In the genomic region with DNA sequence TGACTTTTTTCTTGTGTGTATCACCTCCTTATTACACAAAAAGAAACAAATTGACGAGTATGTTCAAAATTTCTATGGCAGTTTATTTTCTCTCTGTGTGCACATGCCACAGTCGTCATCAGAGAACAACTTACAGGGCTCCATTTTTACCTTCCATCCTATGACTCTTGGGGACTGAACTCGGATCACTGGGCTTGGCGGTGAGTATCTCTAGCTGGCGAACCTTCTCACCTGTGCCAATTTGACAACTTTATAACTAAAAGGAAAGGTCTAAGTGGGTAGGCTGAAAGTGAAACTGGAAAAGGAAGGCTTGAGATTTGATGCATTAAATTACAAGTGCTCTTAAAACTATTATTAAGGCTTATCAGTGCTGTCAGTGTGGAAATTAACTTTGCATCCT, we compare ENCODE assay signal across 27 mouse cellular contexts. TPM values are rescaled to one million over a fixed set of nuclear protein-coding genes. Genes with fewer than 3 reads are reported as not detected.
A peak's percentile ranks its signal among the peaks of the same experiment; 100 is the strongest.
DNase-seq lines count a peak whose midpoint lies in the region; ATAC-seq and TF ChIP-seq lines count a peak whose summit lies in the region.
"Had no signal": no experiment of that assay in that cellular context is flagged by ENCODE, and none has a peak within 500 bp of the region (broad histone marks: within the 10 kb centered on the region; RNA-seq: fewer than 3 reads in every experiment).

No protein-coding gene starts in this region.

- intact Hi-C loops in heart, postnatal 25 days (cut with DNase I): no loop called here

- DNase-seq in heart, adult 11 months: peak; percentile 64
- DNase-seq in heart, adult 9 months (ENCODE audit: low spot score in 2 of 2): no peak
- DNase-seq in heart, embryonic 10.5 days (ENCODE audit: low spot score): peak; percentile 17
- no peak for DNase-seq in heart, postnatal 25 days (ENCODE audit: low spot score)
- DNase-seq in embryonic facial prominence, embryonic 10.5 days (ENCODE audit: low spot score): no peak
- DNase-seq: adrenal gland, adult 8-10 months; adrenal gland, postnatal 14 days; adrenal gland, postnatal 36 days; B cell, adult 2 months; cerebellum, adult 11 months; cerebellum, adult 18-20 months; cerebellum, adult 8-10 months; cerebellum, adult 9-11 months; cerebellum, postnatal 14 days; cerebellum, postnatal 36 days; embryo, embryonic 11 days had no signal

- 84% methylated on average over 5 of the region's 5 CpGs for WGBS in heart, embryonic 10.5 days
- 75% methylated on average over 5 of the region's 5 CpGs for WGBS in intestine, embryonic 15.5 days
- 47% methylated on average over 5 of the region's 5 CpGs for WGBS in intestine, postnatal 0 days
- WGBS in embryonic facial prominence, embryonic 10.5 days: 91% methylated on average over 5 of the region's 5 CpGs

- H3K4me1 ChIP-seq in heart, embryonic 10.5 days: peaks cover 6% of the 10 kb centered on the region
- peaks cover 16% of the 10 kb centered on the region; the same call in 1 of the 2 replicates for H3K4me1 ChIP-seq in intestine, embryonic 15.5 days (replicated peaks)
- peaks cover 3% of the 10 kb centered on the region for H3K4me1 ChIP-seq in intestine, postnatal 0 days (replicated peaks; ENCODE audit: control insufficient read depth, insufficient read depth, low read length)
- no peaks in the 10 kb centered on the region for H3K4me1 ChIP-seq in embryonic facial prominence, embryonic 10.5 days
- H3K4me1 ChIP-seq: embryonic facial prominence, embryonic 12.5 days; forebrain, embryonic 13.5 days; forebrain, embryonic 15.5 days had no signal

- ATAC-seq in intestine, embryonic 15.5 days: peak; percentile 25; the same call in 1 of the 2 replicates
- peak; percentile 53 for ATAC-seq in intestine, postnatal 0 days
- ATAC-seq in cerebellum, adult (ENCODE audit: insufficient number of reproducible peaks, low FRiP score, low TSS enrichment): no peak
- ATAC-seq: activated CD4-positive, CD25-positive, alpha-beta regulatory T cell, adult 4 months; CD4-positive, CD25-positive, alpha-beta regulatory T cell, adult 4 months; forebrain, embryonic 13.5 days; forebrain, embryonic 15.5 days; Patski had no signal

- H3K9ac ChIP-seq in intestine, embryonic 15.5 days: no peak overlapping the region
- no peak overlapping the region for H3K9ac ChIP-seq in intestine, postnatal 0 days (ENCODE audit: low read depth, low read length)
- H3K9ac ChIP-seq: embryonic facial prominence, embryonic 12.5 days; forebrain, embryonic 13.5 days; forebrain, embryonic 15.5 days had no signal

- H3K36me3 ChIP-seq in heart, embryonic 10.5 days: 0 out of 2 replicates have a peak, but pooled peaks cover 2% of the 10 kb centered on the region
- no peaks in the 10 kb centered on the region for H3K36me3 ChIP-seq in intestine, embryonic 15.5 days
- no peaks in the 10 kb centered on the region for H3K36me3 ChIP-seq in intestine, postnatal 0 days (ENCODE audit: control insufficient read depth, insufficient read depth)
- H3K36me3 ChIP-seq in embryonic facial prominence, embryonic 10.5 days (replicated peaks): no peaks in the 10 kb centered on the region
- H3K36me3 ChIP-seq: embryonic facial prominence, embryonic 12.5 days; forebrain, embryonic 15.5 days; G1E had no signal

- no peak overlapping the region for H3K27ac ChIP-seq in heart, embryonic 10.5 days
- H3K27ac ChIP-seq in intestine, embryonic 15.5 days: 0 out of 2 replicates have a peak overlapping the region, but pooled peaks have one; percentile 13
- peak overlapping the region; percentile 17; the same call in 1 of the 2 replicates for H3K27ac ChIP-seq in intestine, postnatal 0 days (ENCODE audit: low read depth, low read length)
- H3K27ac ChIP-seq in embryonic facial prominence, embryonic 10.5 days (replicated peaks): no peak overlapping the region
- H3K27ac ChIP-seq: embryonic facial prominence, embryonic 12.5 days; forebrain, embryonic 13.5 days; forebrain, embryonic 15.5 days had no signal

- no peak for TF ChIP-seq CTCF in intestine, postnatal 0 days (IDR thresholded peaks at IDR 0.05; ENCODE audit: low read depth)

- peak overlapping the region; percentile 30; the same call in 1 of the 2 replicates for H3K4me2 ChIP-seq in intestine, embryonic 15.5 days (replicated peaks)
- H3K4me2 ChIP-seq in intestine, postnatal 0 days (replicated peaks; ENCODE audit: low read depth): peak overlapping the region; percentile 48
- H3K4me2 ChIP-seq: embryonic facial prominence, embryonic 12.5 days; forebrain, embryonic 13.5 days; forebrain, embryonic 15.5 days had no signal

- no peaks in the 10 kb centered on the region for H3K9me3 ChIP-seq in heart, embryonic 10.5 days
- H3K9me3 ChIP-seq in intestine, embryonic 15.5 days: no peaks in the 10 kb centered on the region
- H3K9me3 ChIP-seq in intestine, postnatal 0 days (ENCODE audit: control insufficient read depth): no peaks in the 10 kb centered on the region
- H3K9me3 ChIP-seq in embryonic facial prominence, embryonic 10.5 days: no peaks in the 10 kb centered on the region
- H3K9me3 ChIP-seq: embryonic facial prominence, embryonic 12.5 days; forebrain, embryonic 13.5 days; forebrain, embryonic 15.5 days had no signal

- H3K27me3 ChIP-seq in heart, embryonic 10.5 days (ENCODE audit: insufficient read depth, poor library complexity, severe bottlenecking): no peaks in the 10 kb centered on the region
- H3K27me3 ChIP-seq in intestine, embryonic 15.5 days (replicated peaks): no peaks in the 10 kb centered on the region
- H3K27me3 ChIP-seq in intestine, postnatal 0 days (replicated peaks; ENCODE audit: control insufficient read depth, insufficient read depth, low read length): no peaks in the 10 kb centered on the region
- no peaks in the 10 kb centered on the region for H3K27me3 ChIP-seq in embryonic facial prominence, embryonic 10.5 days (replicated peaks; ENCODE audit: low read depth, poor library complexity, severe bottlenecking)
- H3K27me3 ChIP-seq: CH12.LX; embryonic facial prominence, embryonic 12.5 days; forebrain, embryonic 13.5 days; forebrain, embryonic 15.5 days; Patski had no signal

- H3K4me3 ChIP-seq in heart, embryonic 10.5 days: no peak overlapping the region
- no peak overlapping the region for H3K4me3 ChIP-seq in intestine, embryonic 15.5 days (replicated peaks)
- H3K4me3 ChIP-seq in intestine, postnatal 0 days (ENCODE audit: low read depth, low read length): peak overlapping the region; percentile 14; the same call in 1 of the 2 replicates
- H3K4me3 ChIP-seq in embryonic facial prominence, embryonic 10.5 days: no peak overlapping the region
- H3K4me3 ChIP-seq: embryonic facial prominence, embryonic 12.5 days; forebrain, embryonic 13.5 days; forebrain, embryonic 15.5 days had no signal

RNA-seq across cellular contexts. Expression of a gene that starts 22.1 kb away (rescaled TPM):
- polyA plus RNA-seq in heart, embryonic 10.5 days (2016; fragmentation: Nextera tagmentation; extraction: Ambion mirVana): 7.3 and 7.5 TPM in 2 replicates
- total RNA-seq in heart, postnatal 25 days (2021): 10 to 100 TPM; 54.3 to 54.9 TPM
- 19.5 and 20.8 TPM in 2 replicates for polyA plus RNA-seq in intestine, embryonic 15.5 days (2015; fragmentation: Nextera tagmentation; extraction: Ambion mirVana)
- polyA plus RNA-seq in intestine, postnatal 0 days (2015; fragmentation: Nextera tagmentation; extraction: Ambion mirVana): 17.6 and 18.6 TPM in 2 replicates
- polyA plus RNA-seq in embryonic facial prominence, embryonic 10.5 days (2016; fragmentation: Nextera tagmentation; extraction: Ambion mirVana): 1.3 and 2.0 TPM in 2 replicates
- polyA plus RNA-seq: CD4-positive, CD25-positive, alpha-beta regulatory T cell, adult 4 months; G1E had no signal

Comparison
In these comparisons a context has a peak if more than half of its experiments do, and no peak if none do; other contexts are left out.
1. DNase-seq: peak in heart, adult 11 months (single experiment) and heart, embryonic 10.5 days (single experiment); none in heart, adult 9 months (0 of 2), heart, postnatal 25 days (single experiment) and embryonic facial prominence, embryonic 10.5 days (single experiment).
2. H3K27ac ChIP-seq: peak in intestine, embryonic 15.5 days (single experiment) and intestine, postnatal 0 days (single experiment); none in heart, embryonic 10.5 days (single experiment) and embryonic facial prominence, embryonic 10.5 days (single experiment).